Mouse (Mus musculus) midbrain, embryonic 16.5 days (tissue): ENCODE data around the gene Gm12216. TPM values are rescaled to one million over a fixed set of nuclear protein-coding genes. Genes with fewer than 3 reads are reported as not detected.

Source experiments
- ATAC-seq: fragments of 200-750 bp; cut with Nextera tagmentation; 2 replicates; pipeline ENCODE4 v1.8.0; 2017; ENCODE audit warnings: moderate TSS enrichment
- H3K27ac ChIP-seq: fragments of 300-500 bp; sonication (generic); 2 replicates; pipeline ENCODE4 v1.5.1; 2014; ENCODE audit warnings: mild to moderate bottlenecking, low read length, mixed read lengths
- H3K27me3 ChIP-seq: fragments of 300-500 bp; sonication (generic); 2 replicates; pipeline ENCODE4 v1.6.1; 2014; ENCODE audit warnings: low read depth, low read length, mixed read lengths; ENCODE audit not compliant: control insufficient read depth, insufficient read depth
- H3K36me3 ChIP-seq: fragments of 300-500 bp; sonication (generic); 2 replicates; pipeline ENCODE4 v1.6.1; 2014; ENCODE audit warnings: mild to moderate bottlenecking, low read length, moderate library complexity, mixed read lengths; ENCODE audit not compliant: control insufficient read depth, insufficient read depth
- H3K4me1 ChIP-seq: fragments of 300-500 bp; sonication (generic); 2 replicates; pipeline ENCODE4 v1.6.1; 2014; ENCODE audit warnings: mild to moderate bottlenecking, low read length, mixed read lengths; ENCODE audit not compliant: control insufficient read depth, insufficient read depth
- H3K4me2 ChIP-seq: fragments of 300-500 bp; sonication (generic); 2 replicates; pipeline ENCODE4 v1.6.1; 2014; ENCODE audit warnings: mild to moderate bottlenecking, low read length, mixed read lengths
- H3K4me3 ChIP-seq: fragments of 300-500 bp; sonication (generic); 2 replicates; pipeline ENCODE4 v1.5.1; 2014; ENCODE audit warnings: low read depth, mild to moderate bottlenecking, low read length, moderate library complexity, mixed read lengths
- H3K9ac ChIP-seq: fragments of 300-500 bp; sonication (generic); 2 replicates; pipeline ENCODE4 v1.6.1; 2014; ENCODE audit warnings: low read depth, low read length, mixed read lengths
- H3K9me3 ChIP-seq: fragments of 300-500 bp; sonication (generic); replicated peaks from 2 replicates; pipeline ENCODE4 v1.6.1; 2014; ENCODE audit warnings: mild to moderate bottlenecking, low read length, mixed read lengths; ENCODE audit not compliant: control insufficient read depth, poor library complexity, severe bottlenecking
- WGBS: fragments of 180-500 bp; shearing (Covaris S2); extraction: QIAGEN DNeasy Blood & Tissue Kit; methylation state at CpG from one replicate; pipeline ENCODE4 v1.1.7; 2014; 5-methylcytosine and 5-hydroxymethylcytosine counted together
- polyA plus RNA-seq: library from polyadenylated mRNA; unstranded; fragments of >200 nt; fragmentation: Nextera tagmentation; extraction: Ambion mirVana; gene quantifications from 2 replicates; pipeline ENCODE4 v1.2.1, GENCODE M21; 2015

Gm12216 gene
- polyA plus RNA-seq, 1 experiment from 2014 or later: 0.31 TPM

DNA sequence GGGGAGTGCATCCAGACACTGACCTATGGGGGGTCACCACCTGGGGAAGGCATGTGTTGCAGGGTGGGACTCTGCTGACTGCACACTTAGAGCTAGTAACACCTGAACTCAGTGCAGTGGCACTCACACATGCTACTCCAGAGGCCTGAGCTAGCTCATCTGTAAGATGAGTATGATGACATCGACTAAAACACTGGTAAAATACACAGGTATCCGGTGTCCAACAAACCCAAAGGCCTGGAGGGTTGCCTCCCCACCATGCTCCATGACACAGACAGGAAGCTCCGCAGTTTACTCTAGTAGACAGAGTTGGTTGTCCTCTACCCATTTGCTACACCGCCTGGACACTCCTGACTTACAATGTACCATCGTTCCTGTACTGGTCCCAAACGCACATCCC is 39.5 kb downstream of the Gm12216 start:
- WGBS: 91% methylated on average over 6 of the region's 6 CpGs
- Histone ChIP-seq H3K9me3 (no peaks in the 10 kb centered on the region), H3K4me3 (no peak overlapping the region), H3K36me3 (no peaks in the 10 kb centered on the region), H3K27me3 (no peaks in the 10 kb centered on the region), H3K27ac (no peak overlapping the region), H3K4me1 (no peaks in the 10 kb centered on the region), H3K4me2 (no peak overlapping the region), H3K9ac (no peak overlapping the region)
- ATAC-seq: no peak

DNA sequence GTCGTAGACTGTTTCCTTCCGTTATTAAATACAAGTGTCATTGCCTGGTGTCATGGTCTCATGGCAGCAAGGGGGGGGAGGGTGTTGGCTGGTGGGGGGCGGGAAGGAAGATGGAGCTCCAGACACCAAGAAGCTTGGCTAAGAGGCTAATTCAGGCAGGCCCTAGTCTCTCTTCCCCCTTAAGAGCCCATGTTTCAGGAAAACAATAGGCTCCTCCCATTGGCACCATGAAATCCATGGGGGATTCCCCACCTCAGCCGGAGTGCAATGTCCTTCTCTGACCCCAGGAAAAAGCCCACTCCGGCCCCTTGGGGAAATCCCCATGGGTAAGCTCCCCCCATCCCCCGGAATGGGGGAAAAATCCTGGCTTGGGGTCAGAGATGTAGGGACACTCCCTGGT is 40.3 kb downstream of the Gm12216 start:
- Histone ChIP-seq H3K4me1 (no peaks in the 10 kb centered on the region), H3K9me3 (no peaks in the 10 kb centered on the region), H3K27me3 (no peaks in the 10 kb centered on the region), H3K27ac (no peak overlapping the region), H3K36me3 (no peaks in the 10 kb centered on the region), H3K4me2 (no peak overlapping the region), H3K4me3 (no peak overlapping the region), H3K9ac (no peak overlapping the region)
- 59% methylated on average over 6 of the region's 6 CpGs for WGBS
- ATAC-seq: no peak

DNA sequence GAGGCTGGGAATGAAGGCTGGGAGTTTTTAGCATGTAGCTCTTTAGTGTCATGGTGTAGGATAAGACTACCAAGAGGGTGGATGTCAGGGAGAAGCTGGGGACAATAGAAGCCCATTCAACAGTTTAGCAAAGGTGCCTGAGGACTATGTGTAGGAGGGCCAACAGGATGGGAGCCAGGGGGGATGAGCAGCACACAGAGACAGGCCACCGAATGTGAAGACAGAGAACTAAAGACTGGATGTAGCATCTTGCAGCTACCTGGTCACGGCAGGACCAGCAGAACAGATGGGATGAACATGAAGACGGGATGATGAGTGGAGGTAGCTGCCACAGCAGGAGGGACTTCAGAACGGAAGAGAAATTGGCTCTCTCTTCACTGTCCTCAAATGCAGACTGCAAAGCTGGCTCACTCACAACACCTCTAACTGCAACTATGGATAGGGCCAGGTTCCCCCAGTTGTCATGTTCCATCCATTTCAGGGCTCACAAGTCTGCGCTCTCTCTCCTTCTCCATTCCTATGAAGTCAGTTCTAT is 42.1 kb downstream of the Gm12216 start:
- no peak for ATAC-seq
- no peaks in the 10 kb centered on the region for H3K4me1 ChIP-seq
- H3K4me2 ChIP-seq: no peak overlapping the region
- no peaks in the 10 kb centered on the region for H3K36me3 ChIP-seq
- H3K27ac ChIP-seq: no peak overlapping the region
- whole genome bisulfite sequencing: 94% methylated on average over 5 of the region's 5 CpGs
- no peaks in the 10 kb centered on the region for H3K9me3 ChIP-seq
- no peak overlapping the region for H3K9ac ChIP-seq
- H3K4me3 ChIP-seq: no peak overlapping the region
- H3K27me3 ChIP-seq: no peaks in the 10 kb centered on the region

- WGBS: 64% methylated on average over 3 of the region's 3 CpGs
Observed at GRCm38 (mm10) chr11:53814810-53815209, 44.2 kb downstream of the Gm12216 start.

DNA sequence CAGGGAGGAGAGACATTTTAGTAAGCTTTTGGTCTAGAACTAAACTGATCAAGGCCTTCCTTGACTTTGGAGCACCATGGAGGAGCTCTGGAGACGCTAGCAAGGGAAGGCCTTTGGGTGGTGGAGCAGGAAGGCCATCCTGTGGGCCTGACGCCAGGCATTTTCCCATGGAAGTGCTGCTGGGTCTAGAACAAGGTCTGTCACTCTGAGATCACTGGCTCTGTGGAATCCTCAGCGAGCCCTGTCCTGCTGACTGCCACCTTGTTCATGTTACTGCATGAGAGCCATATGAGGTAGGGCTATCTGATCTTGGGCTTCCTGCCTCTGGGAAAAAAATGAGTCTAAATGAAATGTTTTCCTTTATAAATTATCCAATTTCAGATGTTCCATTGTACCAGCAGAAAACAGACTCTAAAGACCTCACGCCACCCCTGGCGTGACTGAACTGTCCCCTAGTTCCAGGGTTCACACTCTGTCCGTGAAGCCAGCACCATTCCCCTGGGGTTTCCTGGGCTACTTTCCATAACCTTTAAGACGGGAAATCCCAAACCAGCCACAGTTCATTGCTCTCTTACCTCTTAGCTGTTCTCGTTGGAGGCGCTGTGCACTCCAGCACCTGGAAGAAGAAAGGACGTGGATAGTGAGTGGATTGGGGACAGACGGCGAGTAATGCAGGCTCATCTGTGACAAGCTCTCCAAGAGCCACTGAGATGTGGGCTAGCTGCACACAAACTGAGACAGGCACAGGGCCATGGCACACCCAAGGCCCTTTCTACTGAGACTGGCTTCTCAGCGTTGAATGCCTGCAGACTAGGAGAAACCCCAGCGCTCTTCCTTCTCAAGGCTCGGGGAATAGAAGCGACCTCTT is 45.8 kb downstream of the Gm12216 start:
- Histone ChIP-seq H3K27ac (no peak overlapping the region), H3K27me3 (no peaks in the 10 kb centered on the region), H3K4me3 (no peak overlapping the region), H3K36me3 (no peaks in the 10 kb centered on the region), H3K4me1 (no peaks in the 10 kb centered on the region), H3K9ac (no peak overlapping the region), H3K9me3 (no peaks in the 10 kb centered on the region), H3K4me2 (no peak overlapping the region)
- no peak for ATAC-seq
- WGBS: 87% methylated on average over 16 of the region's 16 CpGs

More at GRCm38 (mm10) chr11:53814810-53815209, 44.2 kb downstream of the Gm12216 start:
- Histone ChIP-seq H3K4me3 (no peak overlapping the region), H3K9me3 (no peaks in the 10 kb centered on the region), H3K4me2 (no peak overlapping the region), H3K36me3 (no peaks in the 10 kb centered on the region), H3K4me1 (no peaks in the 10 kb centered on the region), H3K27me3 (no peaks in the 10 kb centered on the region), H3K9ac (no peak overlapping the region), H3K27ac (no peak overlapping the region)
- no peak for ATAC-seq

GRCm38 (mm10) chr11:53811312-53811711 is 47.7 kb downstream of the Gm12216 start:
- Histone ChIP-seq H3K4me3 (no peak overlapping the region), H3K36me3 (no peaks in the 10 kb centered on the region), H3K9me3 (no peaks in the 10 kb centered on the region), H3K9ac (no peak overlapping the region), H3K4me1 (no peaks in the 10 kb centered on the region), H3K27me3 (no peaks in the 10 kb centered on the region), H3K4me2 (no peak overlapping the region), H3K27ac (no peak overlapping the region)
- 91% methylated on average over 3 of the region's 3 CpGs for WGBS
- ATAC-seq: no peak

GRCm38 (mm10) chr11:53810749-53811148 is 48.3 kb downstream of the Gm12216 start:
- Histone ChIP-seq H3K4me3 (no peak overlapping the region), H3K9ac (no peak overlapping the region), H3K4me2 (no peak overlapping the region), H3K27ac (no peak overlapping the region), H3K4me1 (no peaks in the 10 kb centered on the region), H3K9me3 (no peaks in the 10 kb centered on the region), H3K27me3 (no peaks in the 10 kb centered on the region), H3K36me3 (no peaks in the 10 kb centered on the region)
- WGBS: 67% methylated on average over 2 of the region's 2 CpGs
- no peak for ATAC-seq

- Histone ChIP-seq H3K4me2 (no peak overlapping the region), H3K9me3 (no peaks in the 10 kb centered on the region), H3K27me3 (no peaks in the 10 kb centered on the region), H3K4me1 (no peaks in the 10 kb centered on the region), H3K9ac (no peak overlapping the region), H3K27ac (no peak overlapping the region), H3K4me3 (no peak overlapping the region), H3K36me3 (no peaks in the 10 kb centered on the region)
- no peak for ATAC-seq
- WGBS: 71% methylated on average over 5 of the region's 5 CpGs
Observed at GRCm38 (mm10) chr11:53810156-53810555, 48.9 kb downstream of the Gm12216 start.

- H3K4me1 ChIP-seq: no peaks in the 10 kb centered on the region
- no peak overlapping the region for H3K27ac ChIP-seq
- H3K27me3 ChIP-seq: no peaks in the 10 kb centered on the region
- H3K4me3 ChIP-seq: no peak overlapping the region
- WGBS: 46% methylated on average over 5 of the region's 5 CpGs
- no peak for ATAC-seq
- H3K9me3 ChIP-seq: no peaks in the 10 kb centered on the region
- H3K9ac ChIP-seq: no peak overlapping the region
- no peaks in the 10 kb centered on the region for H3K36me3 ChIP-seq
- no peak overlapping the region for H3K4me2 ChIP-seq
Observed at GRCm38 (mm10) chr11:53809354-53809753, 49.7 kb downstream of the Gm12216 start.
